Mouse (Mus musculus) right cerebral cortex, postnatal 14 days (tissue): ENCODE data around the gene Tma7.
A peak's percentile ranks its signal among the peaks of the same experiment; 100 is the strongest.

Experiments used
- DNase-seq: peaks from one replicate; pipeline ENCODE4 v3.0.0; 2022

Tma7 gene

DNA sequence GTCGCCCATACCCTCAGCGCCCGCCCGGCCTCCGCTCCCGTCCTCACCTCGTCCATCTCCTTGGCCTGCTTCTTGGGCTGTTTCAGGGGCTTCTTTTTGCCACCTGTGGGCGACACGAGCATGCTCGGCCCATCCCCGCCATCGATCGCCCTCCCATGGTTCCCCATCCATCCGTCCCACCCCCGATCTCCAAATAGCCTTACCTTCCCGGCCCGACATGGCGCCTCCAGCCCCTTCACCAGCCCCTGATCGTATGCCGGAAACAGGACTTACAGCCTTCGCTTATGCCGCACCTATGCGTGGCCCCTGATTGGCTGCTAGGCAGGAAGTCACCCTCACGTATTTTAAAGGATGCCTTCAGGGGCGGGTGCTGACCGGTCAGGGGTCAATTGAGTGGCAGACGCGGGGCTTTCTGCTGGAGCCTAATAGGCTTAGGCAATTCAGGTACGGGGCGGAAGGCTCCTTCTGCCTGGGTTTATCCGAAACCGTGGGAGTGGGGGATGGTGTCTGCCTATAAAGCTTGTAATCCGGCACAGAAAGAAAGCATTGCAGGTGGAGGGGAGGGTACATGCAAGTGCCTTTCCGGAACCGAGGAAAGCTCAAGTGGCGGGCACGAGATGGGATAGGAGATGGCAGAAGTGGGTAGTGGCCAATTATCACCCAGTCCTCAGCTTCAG lies at the start of gene Tma7, which contains the start of gene Ccdc51:
Gene Tma7, minus strand, starts transcription at position 464 of the 677 bp plus-strand sequence.
Gene Ccdc51, plus strand, starts transcription at position 370 of the 677 bp plus-strand sequence.
- DNase-seq: peak; percentile 86

DNA sequence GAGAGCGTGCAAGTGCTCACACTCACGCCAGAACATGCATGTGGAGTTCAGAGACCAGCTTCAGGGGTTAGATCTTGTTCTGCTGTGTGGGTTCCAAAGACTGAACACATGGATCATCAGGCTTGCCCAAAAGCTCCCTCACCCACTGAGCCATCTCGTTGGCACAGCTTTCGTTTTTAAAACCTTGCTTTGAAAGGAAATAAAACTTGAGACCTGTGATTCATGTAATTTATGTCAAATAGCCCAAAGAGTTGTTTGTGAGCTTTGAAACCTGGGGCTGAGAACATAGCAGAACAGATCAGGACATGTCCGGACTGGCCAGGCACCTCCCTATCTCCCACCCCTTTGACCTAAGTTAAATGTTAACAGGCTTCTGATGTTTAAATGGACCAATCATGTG lies 47.7 kb upstream of the Tma7 start:
- no peak for DNase-seq

DNA sequence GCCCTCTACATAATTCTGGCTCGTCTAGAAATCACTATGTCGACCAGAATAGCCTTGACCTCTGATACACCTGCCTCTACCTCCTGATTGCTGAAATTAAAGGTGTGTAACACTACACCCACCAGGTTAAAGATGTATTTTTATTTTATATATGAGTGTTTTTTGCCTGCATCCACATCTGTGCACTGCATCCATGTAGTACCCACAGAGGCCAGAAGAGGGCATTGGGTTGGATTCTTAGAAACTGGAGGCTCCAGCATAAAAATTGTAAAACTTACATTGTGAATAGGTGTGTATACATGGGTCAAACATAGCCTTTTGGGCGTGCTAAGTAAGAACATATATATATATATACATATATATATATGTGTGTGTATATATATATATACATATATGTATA lies 45.8 kb upstream of the Tma7 start:
- DNase-seq: peak; percentile 61

DNA sequence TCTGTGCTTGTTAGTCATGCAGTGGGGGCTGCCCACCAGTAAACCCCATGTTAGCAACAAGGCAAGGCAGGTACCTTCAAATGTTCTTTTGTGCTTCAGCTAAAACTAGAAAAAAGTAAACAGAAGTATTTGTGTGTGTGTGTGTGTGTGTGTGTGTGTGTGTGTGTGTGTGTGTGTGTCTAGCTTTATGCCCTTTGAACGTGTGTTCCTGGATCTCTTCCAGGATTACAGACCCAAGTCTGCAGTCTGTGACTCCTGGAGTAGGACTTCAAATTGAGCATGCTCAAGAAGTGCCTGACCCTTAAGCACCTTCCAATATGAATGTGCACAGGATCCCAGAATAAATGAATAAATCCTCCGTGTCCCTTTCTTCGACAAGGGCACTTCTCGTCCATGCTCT lies 44.7 kb upstream of the Tma7 start:
- no peak for DNase-seq

DNA sequence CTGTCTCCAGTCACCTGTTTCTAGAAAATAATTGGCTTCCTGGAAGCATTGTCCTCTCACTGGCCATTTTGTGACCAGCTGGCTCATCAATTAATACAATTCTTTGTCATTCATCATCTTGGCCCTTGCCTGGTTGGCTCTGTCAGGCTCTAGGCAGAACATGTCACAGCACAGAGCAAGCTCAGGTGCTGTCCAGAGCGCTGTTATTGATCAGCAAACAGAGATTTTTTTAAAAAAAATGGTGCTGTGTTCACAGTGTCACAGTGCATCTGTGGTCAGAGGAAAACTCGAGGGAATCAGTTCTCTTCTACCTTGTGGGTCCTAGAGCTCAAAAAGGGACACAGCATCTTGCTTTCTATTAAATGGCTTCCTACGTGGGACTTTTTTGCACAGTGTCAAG lies 43.1 kb upstream of the Tma7 start:
- DNase-seq: no peak

DNA sequence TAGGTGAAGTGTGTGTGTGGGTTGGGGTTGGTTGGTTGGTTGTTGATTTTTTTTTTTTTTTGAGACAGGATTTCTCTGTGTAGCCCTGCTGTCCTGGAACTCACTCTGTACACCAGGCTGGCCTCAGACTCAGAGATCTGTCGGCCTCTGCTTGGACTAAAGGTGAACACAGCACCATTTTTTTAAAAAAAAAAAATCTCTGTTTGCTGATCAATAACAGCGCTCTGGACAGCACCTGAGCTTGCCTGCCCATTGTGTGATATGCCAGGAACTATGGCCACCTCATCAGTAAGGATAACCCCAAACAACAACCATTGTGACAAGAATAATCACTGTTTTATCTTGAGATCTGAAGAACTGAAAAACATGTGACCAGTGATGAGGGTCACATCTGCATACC lies 42.7 kb upstream of the Tma7 start:
- no peak for DNase-seq

DNA sequence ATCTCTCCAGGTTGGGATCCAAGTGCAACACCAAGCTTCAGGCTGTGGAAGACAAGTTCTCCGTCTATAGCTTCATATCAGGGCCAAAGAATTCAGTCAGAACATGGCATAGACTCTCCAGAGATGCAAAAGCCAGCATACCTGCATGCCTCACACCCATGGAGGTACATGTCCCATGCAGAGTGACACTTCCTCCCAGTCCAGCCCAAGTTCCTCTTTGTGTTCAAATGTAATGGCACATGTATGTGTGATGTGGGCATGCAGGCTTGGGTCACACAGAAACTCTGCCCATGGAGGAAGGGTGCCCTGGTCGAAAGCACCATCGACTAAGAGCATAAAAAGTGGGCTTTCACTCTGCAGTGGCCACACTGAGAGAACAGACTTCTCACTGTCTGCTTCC lies 41.8 kb upstream of the Tma7 start:
- no peak for DNase-seq

DNA sequence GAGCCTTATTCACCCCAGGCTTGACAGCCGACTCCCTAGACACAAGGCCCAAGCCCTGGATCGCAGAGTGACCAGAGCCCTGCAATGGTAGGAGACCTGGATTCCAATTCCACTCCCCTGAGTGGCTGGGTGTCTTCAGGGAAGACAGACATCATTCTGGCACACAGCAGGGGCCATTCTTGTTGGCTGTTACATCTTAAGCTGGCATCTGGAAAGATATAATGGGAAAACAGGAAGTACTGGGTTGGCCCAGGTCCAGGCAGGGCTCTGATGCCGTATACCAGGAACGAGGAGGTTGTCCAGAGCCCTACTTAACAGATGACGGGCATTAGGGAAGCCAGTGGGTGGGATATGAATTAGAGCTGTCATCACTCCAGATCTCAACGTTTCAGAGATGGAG lies 40.9 kb upstream of the Tma7 start:
- DNase-seq: no peak

DNA sequence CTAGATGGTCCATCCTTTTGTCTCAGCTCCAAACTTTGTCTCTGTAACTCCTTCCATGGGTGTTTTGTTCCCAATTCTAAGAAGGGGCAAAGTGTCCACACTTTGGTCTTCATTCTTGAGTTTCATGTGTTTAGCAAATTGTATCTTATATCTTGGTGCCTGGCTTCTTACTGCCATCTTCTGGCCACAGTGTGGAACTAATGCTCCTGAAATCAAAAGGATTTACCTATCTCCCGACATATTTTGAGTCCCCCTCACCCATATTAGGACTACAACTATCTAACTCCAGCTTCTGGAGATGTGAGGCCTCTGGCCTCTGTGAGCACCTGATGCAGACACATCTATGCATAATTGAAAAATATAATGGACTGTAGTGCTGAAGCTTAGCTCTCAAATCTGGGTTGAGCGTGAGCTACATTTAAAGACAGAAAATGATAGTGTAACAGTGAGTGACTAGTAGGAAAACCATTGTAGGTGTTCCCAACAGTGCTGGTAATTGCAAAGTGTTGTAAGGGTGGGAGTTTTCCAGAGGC lies 40.2 kb upstream of the Tma7 start:
- DNase-seq: no peak

DNA sequence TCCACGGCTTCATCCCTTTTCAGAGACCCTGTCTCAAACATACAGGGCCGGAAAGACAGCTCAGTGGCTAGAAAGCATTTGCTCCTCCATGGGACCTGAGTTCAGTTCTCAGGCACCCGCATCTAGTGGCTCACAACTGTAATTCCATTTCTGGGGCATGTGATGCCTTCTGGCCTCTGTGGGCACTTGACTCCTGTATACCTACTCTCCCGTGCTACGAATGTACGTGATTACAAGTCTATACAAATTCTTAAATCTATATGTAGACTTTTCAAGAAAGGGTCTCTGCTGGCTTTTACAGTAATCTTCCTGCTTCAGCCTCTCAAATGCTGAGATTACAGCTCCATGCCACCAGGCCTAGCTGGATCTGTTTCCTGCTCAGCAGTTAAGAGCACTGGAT lies 38.6 kb upstream of the Tma7 start:
- no peak for DNase-seq

DNA sequence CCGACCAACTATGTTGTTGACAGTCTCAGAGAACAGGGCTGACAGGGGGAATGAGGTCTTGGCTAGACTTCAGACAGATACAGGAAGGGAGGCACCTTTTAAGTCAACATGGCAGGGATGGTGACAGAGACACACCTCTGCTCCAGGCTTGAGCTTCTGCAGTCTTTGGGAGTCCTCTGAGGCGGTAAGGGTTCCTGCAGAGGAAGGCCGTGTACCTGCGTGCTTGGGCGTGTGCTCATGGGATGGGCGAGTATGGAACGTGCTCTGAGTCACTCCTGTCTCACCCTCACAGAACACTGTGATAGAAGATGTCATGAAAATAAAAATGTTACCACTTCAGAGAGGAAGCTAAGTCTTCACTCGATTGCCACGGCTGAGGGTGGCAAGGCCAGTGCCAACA lies 37.2 kb upstream of the Tma7 start:
- DNase-seq: no peak

DNA sequence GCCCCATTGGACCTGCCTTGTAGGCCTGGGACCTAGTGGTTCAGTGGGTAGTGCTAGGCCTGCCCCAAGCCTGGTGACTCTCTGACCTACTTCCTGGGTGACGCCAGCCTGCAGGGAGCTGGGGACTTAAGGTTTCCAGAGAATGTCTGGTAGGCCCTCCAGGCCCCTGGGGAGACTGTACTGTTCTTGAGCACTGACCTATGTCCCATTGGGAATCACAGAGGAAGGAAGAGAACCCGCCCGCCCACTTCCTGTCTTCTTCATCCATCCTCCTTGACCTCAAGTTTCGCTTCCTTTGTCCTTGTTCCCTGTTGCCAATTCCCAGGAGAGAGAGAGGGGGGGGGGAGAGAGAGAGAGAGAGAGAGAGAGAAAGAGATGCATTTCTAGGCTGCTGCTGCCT lies 35.7 kb upstream of the Tma7 start:
- DNase-seq: no peak

DNA sequence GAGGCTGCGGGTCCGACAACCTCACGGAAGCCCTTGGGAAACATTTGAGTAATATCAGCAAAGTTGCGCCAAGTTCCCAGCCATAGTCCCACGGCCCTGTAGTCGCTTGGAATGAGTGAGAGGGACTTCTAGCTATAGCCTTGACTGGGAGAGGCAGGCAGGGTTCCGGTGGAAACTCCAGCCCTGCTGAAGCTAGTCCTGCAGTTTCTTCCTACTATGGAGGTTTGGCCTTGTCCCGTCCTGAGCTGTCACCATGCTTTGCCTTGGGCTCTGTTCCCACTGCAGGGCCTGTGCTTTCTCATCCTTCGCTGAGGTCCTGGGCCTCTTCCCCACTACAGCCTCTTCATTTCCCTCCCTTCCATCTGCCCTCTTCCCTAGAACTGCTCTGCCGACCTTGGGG lies 33.8 kb upstream of the Tma7 start:
- DNase-seq: no peak

DNA sequence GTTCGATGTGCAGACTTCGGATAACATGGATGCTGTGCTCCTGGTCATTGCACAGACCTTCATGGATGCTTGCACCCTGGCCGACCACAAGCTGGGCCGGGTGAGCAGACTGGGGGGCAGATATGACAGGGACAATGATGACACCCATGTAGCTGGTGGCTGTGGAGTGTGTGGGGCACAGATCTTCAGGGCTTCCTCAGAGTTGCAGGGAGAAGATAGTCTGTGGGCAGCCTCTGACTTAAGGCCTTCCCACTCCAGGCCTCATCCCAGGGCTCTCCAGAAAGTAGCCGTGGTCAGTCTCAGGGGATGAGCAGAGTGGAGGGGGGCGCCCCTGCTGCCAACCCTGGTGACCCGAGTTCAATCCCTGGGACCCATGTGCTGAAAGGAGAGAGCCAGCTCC lies 32.5 kb upstream of the Tma7 start:
- DNase-seq: no peak

DNA sequence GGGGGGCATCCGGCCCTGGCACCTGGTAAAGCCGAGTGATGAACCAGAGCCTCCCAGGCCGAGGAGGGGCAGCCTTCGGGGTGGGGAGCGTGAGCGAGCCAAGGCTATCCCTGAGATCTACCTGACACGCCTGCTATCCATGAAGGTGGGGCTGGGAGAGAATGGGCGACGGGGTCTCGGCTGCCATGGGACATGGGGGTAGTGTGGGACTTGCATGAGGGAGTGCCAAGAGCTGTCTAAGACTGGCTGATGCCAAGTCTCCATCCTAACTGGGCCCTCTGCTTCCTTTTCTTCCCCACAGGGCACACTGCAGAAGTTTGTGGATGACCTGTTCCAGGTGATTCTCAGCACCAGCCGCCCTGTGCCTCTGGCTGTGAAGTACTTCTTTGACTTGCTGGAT lies 31.9 kb upstream of the Tma7 start:
- no peak for DNase-seq

DNA sequence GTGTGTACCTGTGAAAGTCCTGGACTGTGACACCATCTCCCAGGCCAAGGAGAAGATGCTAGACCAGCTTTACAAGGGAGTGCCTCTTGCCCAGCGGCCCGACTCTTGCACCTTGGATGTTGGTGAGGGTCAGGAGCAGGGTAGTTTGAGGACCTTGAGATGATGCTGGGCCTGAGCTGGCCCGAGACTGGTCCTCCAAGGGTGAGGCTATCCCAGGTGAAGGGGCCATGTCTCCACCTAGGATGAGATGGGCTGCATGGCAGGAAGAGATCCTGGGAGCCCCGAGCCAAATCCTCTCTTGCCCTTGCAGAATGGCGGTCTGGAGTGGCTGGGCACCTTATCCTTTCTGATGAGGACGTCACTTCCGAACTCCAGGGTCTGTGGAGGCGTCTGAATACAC lies 30.9 kb upstream of the Tma7 start:
- no peak for DNase-seq

DNA sequence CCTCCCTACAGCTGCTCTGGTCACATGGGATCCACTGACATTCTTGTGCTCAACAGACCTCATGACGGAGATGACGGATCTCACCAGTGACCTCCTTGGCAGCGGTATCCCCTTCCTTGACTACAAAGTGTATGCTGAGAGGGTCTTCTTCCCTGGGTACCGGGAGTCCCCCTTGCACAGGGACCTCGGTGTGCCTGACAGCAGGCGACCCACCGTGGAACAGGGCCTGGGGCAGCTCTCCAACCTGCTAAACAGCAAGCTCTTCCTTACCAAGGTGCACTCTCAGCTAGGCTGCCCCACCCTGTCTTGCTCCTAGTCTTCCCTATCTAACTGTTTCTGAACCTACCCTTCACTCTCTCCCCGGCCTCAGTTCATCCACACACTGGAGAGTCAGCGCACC lies 29.2 kb upstream of the Tma7 start:
- no peak for DNase-seq

DNA sequence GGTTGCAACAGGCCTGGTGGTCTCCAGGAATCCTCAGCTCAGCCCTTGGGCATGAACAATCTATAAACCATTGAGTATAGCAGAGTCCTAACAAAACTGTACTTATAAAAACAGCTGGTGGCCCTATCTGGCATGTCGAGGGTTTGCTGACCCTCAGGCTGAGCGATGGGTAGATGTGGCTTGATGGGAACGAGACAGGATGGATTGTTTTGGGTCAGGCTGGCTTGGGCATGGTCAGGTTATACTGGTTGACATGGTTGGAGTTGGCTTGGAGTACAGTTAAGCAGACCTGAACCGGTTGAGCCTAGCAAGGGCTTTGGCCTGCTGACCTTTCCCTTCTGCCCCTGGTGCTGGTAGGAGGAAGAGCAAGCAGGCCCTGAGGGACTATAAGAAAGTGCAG lies 28.7 kb upstream of the Tma7 start:
- DNase-seq: no peak

DNA sequence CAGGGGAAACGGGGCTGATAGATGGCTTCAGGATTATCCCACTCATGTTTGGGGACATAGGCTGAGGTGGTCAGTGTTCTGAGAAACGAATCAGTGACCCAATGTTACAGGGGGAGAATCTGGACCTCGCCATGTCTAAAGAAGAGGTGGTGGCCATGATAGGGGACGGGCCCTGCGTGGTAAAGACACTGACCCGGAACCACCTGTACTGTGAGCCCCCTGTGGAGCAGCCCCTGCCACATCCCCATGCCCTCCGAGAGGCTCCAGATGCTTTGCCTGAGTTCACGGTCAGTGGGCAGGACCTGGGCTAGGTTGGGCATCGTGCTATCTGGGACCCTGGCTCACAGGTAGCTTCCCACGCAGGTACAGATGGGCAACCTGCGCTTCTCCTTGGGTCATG lies 27.9 kb upstream of the Tma7 start:
- DNase-seq: no peak

DNA sequence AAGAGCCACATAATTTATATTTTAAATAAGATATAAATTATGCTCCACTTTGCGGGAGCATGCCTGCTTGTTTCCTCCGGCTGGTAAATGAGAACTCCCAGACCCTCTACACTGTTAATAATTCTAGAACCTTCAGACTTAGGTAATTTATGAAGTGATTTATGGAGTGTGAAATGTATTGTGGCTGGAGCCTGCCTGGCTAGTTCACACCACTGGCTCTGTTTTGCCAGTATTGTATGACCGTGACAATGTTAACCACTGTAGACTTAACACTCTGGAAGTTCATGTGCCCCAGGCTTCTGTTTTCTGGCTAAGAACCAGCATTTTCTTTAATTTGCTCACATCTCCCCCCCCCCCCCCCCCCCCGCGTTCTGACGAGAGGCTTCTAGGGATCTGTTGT lies 25.0 kb upstream of the Tma7 start:
- no peak for DNase-seq

DNA sequence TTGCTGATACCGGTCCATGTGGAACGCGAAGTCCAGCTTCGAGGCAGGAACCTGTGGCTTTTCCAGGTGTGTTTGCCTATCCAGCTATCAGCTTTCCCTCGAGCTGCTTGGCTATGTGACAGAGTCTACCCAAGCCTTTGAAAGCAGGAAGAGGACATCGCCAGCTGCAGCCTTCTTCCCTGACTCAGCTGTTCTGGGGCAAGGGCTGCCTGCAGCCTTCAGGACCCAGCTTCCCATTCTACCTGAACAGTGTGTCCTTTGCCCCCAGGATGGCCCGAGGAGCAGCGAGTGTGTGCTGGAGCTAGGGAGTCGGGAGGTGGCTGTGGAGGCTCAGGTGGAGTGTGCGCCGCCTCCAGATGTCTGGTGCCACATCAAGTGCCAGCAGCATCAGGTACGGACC lies 23.3 kb upstream of the Tma7 start:
- no peak for DNase-seq

DNA sequence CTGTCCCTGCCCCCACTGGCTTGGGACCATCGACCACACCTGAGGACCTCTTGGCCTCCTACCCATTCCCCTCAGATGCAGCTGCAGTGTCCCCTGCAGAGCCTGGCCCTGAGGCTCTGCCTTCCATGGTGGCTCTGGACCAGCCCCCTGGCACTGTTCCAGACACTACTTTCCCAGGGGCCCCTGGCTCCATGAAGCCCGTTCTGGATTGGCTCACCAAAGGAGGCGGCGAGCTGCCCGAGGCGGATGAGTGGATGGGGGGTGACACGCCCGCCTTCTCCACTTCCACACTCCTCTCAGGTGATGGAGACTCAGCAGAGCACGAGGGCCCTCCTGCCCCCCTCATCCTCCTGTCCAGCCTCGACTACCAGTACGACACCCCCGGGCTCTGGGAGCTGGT lies 22.6 kb upstream of the Tma7 start:
- DNase-seq: peak; percentile 46

DNA sequence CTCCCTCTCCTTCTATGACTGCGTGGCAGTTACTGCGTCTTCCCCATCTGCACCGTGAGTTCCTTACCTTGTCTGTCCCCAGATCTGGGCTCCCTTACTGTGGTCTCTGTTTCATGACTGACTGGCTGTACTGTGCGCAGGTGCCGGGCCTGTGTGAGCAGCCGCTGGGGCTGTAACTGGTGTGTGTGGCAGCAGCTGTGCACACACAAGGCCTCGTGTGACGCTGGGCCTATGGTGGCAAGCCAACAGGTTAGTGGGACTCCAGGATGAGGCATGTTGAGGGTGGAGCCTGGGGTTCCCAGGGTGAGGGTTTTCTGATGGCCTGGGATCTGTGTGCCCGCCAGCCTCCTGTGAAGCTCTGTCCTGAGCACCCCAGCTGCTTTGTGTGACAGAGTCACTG lies 21.7 kb upstream of the Tma7 start:
- no peak for DNase-seq

DNA sequence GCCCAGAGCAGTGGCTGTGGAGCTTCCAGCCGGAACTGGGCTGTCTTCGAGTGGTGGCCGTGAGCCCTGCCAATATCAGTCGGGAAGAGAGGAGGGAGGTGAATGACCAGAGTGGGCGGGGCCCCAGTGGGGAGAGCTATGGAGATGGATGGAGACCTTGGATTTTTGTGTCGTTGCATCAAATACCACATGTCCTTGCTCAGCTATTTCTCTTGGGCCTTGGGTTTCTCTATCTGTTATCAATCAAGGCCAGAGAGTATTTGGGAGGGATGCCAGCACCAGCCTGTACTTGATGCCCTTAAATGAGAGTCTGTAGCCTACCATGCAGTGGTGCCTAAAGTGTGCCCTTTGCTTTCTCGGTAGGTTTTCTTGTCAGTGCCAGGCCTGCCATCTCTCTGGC lies 20.9 kb upstream of the Tma7 start:
- no peak for DNase-seq

DNA sequence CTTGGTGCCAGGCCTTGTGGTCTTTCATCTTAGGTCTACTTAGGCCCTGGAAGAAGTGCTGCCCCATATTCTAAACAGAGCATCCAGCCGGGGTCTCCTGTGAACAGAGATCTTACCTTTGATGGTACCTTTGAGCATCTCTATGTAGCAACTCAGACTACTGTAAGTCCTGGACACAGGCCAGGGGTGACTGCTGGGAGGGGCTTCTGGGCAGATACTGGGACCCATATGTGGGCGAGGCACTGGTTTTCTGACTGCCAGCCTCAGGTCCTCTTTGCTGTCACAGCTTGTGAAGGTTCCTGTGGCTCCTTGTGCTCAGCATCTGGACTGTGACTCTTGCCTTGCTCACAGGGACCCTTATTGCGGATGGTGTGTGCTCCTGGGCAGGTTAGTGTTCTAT lies 20.2 kb upstream of the Tma7 start:
- no peak for DNase-seq
